Mouse (Mus musculus) cerebellum, adult 9-10 months (tissue): Measurements from ENCODE around the gene Chst2.
A peak's percentile ranks its signal among the peaks of the same experiment; 100 is the strongest.

Experiments used
- DNase-seq: peaks from one replicate; pipeline ENCODE4 v3.0.0; 2022

Chst2 gene

DNA sequence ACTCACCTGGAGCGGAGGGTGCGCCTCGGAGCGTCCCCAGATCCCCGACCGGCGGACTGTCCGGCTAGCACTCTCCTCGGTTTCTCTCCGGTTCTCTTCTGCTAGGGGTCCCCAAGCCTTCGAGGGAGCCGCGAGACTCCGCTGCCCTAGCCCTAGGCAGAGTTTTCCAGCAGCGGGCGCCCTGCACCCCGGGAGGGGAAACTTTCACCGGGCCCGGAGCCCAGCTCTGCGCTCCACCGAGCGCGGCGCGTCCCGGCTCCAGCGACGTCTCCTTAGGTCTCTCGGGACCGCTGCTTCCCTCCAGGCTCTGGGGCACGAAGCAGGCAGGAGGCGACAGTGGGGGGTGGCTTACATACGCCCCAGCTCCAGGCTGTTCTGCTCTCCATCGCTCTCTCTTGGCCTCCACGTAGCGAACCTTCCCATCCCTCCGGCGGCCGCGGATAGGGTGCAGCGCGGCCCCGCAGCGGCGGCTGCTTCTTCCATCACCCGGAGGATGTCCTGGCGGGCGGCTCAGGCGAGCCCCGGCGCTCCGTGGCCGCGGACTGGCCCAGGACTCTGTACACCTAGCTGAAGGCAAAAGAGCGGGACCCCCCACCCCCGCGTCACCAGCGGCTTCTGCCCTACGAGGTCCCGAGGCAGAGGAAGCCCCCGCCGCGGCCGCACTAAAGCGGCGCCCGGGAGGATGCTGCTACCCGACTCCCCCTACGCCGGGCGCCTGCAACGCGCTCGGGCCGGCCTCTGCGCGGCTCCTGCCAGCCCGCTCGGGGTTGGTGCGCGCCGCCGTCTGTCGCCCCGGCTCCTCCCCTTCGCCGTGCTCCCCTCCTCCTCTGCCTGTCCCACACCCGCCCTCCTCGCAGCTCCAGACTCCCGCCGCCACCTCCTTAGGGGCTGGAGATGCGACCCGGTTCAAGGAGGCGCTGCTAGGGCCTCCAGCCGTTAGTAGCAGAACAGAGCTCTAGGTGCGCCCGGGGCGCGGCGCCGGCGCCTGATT lies at the start of gene Chst2:
Chst2 (minus strand) TSS at position 152 of the 991 bp plus-strand sequence.
- peak; percentile 74 for DNase-seq

DNA sequence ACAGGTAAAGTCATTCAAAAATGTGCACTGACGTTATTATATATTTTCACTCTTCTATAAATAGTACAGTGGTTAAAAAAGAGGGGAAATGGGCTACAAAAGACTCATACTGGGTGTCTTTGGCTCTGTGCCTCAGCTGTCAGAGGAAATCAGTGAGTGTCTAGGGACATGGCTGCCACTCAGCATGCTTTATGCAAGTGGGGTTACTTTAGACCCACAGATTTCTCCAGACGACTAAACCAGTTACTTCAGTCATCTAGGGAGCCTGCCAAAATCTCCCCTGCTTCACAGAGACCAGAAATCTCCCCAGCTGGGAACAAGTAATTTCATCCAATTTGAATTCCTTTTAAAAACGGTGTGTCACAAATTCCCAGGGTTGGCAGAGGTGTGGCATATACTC lies 45.4 kb upstream of the Chst2 start:
- peak; percentile 18 for DNase-seq

DNA sequence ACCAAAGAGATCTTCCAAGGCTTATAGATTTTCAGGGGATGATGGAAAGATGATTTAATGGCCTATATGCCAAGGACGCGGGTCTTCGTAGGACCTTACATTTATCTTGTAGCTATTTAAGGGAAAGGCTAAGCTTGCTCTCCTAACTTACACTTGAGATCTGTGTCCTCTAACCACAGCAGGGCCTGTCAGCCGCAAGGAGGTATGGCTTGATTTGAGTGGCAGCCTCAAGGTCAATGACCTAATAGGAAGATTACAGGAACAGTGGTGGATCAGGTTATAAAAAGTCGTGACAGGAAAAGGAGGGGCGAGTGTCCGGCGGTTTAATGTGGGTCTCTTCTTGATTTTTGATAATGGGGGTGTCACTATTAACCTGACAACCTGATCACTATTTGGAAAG lies 44.1 kb upstream of the Chst2 start:
- DNase-seq, result no peak

- DNase-seq, result no peak
Measured at GRCm38 (mm10) chr9:95442321-95442731, 35.8 kb upstream of the Chst2 start.

DNA sequence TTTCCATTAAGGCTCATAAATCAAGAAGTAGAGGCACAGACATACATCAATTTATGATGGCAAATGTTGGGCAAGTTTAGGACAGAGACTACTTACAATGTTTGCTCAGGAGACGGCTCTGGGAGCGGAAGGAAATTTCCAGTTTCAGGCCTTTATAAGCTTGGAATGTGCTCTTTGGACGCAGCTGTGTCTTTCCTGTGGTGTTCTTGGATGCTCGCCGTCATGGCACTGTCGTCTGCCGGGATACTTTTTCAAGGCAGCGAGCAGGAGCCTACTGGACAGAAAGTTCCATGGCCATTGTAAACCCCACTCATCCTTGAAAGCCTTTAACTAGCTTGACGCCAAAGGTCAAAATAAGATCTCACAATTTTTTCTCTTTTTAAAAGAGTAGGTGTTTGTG lies 31.4 kb upstream of the Chst2 start:
- DNase-seq, result no peak

GRCm38 (mm10) chr9:95436294-95436613 lies 29.7 kb upstream of the Chst2 start:
- DNase-seq, result no peak

- DNase-seq, result no peak
Measured at GRCm38 (mm10) chr9:95435506-95436293, 29.2 kb upstream of the Chst2 start.

DNA sequence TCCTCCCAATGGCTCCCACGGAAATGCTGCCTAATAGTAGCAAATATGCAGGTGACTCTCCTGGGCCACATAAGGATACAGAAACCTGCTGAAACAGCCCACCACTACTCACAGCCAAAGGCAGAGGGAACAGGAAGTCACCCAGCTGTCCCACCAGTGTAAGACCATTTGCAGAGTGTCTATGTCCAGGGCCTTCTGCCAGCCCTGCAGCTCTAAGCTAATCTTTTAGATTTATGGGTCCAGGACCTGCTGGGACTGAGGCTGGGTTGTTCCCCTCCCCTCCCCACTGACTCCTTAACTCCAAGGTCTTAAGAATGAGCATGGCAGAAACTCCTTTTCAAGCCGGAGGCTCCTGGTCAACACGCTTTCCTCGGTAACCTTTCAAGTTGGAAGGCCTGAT lies 21.8 kb upstream of the Chst2 start:
- no peak for DNase-seq

- no peak for DNase-seq
Measured at GRCm38 (mm10) chr9:95413911-95414310, 7.4 kb upstream of the Chst2 start.

DNA sequence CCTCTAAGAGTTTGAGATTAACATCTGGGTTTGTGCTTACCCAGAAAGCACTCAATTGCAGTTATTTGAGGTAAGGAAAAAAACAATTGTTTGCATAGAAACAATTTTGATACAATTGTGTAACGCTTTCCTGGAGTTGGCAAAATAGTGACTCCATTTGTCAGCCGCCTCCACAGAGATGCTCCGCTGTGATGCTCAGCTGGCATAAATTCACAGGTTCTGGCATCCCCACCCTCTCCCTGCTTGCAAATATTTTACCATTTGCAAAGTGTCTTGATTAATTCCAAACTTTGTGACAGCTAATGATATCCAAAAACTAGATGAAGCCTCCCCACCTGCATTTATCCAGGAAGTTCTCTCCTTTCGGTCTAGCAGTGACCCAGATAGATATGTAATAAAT lies 5.5 kb upstream of the Chst2 start:
- no peak for DNase-seq

DNA sequence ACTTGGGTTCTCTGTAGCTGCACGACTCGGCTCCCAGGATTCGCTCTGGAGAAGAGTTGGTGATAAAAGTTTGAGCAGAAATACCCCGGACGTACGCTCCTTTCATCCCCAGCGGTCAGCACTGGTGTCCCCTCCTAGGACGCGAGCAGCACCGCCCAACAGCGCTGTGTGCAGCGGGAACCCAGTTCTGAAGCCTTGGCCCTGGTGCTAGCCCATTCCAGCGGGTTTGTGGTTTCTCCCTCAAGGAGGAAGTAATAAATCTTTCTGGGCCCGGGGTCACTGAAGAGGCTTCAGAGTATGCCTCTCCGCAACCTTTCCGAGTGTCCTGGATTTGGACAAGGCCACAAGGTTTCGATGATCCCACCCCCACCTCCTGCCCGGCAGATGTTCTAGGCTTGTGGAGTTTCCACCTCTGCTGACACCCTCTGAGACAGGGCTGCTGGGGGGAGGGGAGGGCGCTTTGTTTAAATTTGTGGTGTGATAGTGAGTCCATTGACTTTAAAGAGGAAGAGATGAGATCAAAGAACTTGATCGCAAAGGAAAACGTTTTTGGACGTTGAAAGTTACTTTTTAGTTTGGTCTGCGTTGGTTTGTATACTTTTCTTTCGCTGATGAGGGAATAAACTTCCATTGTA lies 1.2 kb upstream of the Chst2 start:
- peak; percentile 14 for DNase-seq

DNA sequence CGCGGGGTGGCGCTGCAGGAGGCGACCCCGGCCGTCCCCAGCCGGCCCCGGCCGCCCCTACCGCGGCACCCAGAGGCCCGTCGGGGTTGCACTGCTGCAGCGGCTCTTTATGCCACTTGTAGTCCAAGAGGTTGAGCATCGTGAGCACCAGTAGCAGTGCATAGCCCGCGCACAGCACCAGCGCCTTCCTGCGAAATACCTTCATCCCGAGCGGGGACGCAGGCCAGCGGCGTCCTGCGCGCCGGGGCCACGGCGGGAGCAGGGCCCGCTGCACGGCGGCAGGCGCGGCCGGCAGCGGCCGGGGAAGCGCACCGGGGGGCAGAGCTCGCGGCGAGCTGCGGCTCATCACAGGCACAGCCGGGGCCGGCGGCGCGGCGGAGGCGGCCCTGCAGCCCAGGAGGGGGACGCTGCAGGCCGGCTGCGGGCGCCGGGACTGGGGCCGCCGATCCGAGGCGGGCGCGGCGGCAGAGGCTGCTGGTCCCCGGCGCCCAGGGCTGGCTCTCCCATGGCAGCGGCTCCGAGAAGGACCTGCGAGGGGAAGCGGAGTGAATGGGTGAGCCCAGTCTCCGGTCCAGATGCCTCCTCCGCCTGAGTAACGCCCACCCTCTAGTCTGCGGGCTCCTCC lies 464 bp downstream of the Chst2 start:
- DNase-seq, result peak; percentile 20

GRCm38 (mm10) chr9:95405511-95405945 lies 994 bp downstream of the Chst2 start:
- DNase-seq, result peak; percentile 42

GRCm38 (mm10) chr9:95404811-95405465 lies 1.6 kb downstream of the Chst2 start:
- DNase-seq, result no peak

DNA sequence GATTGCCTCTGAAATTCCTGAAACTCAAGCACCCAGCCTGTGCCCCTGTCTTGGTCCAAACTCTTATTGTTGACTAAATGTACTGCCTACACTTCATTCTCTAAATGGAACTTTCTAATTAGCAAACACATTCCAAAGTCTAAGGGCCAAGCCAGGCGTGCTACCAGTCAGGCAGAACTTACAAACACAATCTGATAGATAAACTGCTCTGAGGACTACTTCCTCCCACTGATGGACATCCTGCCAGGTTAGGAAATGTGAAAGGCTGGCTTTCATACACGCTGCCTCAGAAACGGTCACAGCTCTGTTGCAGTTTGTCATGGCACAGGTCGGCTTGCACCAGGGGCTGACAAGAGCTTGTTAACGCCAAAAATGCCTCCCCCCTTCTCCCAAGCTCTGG lies 4.8 kb downstream of the Chst2 start:
- no peak for DNase-seq

DNA sequence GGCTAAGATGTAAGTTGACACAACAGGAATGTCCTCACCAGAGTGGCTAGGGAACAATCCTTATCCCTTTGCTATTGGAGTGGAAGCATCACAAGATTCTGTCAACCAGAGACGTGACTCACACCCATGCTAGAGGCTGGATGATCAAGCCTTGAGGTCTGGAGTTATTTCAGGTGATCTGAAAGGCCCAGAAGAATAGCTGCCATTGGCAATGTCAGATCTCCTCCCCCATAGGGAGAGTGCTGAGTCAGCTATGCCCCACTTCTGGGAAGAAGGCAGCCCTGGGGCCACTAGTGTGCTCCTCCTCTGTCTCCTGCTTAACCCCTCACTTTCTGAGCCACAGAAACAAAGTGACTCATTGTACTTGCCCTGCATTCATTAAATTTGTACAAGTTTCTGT lies 14.5 kb downstream of the Chst2 start:
- no peak for DNase-seq

- no peak for DNase-seq
Measured at GRCm38 (mm10) chr9:95389956-95390355, 16.6 kb downstream of the Chst2 start.

DNA sequence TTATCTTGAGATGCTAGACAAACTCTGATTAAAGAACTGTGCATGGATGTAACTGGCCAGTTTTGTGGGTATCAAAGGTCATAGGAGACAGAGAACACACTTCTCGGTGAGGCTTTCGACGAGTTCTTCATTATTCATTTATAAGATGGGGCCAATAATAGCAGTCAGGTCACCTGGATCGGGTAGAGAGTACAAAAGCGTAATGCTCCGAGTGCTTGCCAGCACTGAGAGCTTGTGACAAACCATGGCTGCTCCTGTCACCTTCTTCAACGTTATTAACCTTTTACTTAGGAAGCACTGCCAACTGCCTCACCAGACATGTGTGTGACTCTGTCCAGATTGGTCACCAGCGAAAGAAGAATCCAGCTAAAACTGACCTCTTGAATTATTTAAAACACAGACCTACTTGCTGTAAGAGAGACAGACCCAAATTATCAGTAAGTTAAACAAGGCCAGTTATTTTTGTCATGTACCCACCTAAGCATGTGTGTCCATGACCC lies 18.6 kb downstream of the Chst2 start:
- no peak for DNase-seq

- DNase-seq, result no peak
Measured at GRCm38 (mm10) chr9:95375966-95376365, 30.6 kb downstream of the Chst2 start.

- DNase-seq, result no peak
Measured at GRCm38 (mm10) chr9:95375336-95375735, 31.2 kb downstream of the Chst2 start.

GRCm38 (mm10) chr9:95373741-95374140 lies 32.8 kb downstream of the Chst2 start:
- no peak for DNase-seq

- DNase-seq, result no peak
Measured at GRCm38 (mm10) chr9:95365882-95366281, 40.6 kb downstream of the Chst2 start.
